Mouse (Mus musculus): ENCODE results near the gene Mcm8. TPM values are rescaled to one million over a fixed set of nuclear protein-coding genes. Genes with fewer than 3 reads are reported as not detected.

Mcm8 gene
- polyA plus RNA-seq, 1 experiment from 2014 or later = 9.2 TPM

- Histone ChIP-seq H3K4me1 (replicated peaks; ENCODE audit: control insufficient read depth, insufficient read depth, low read length) (peaks cover 8% of the 10 kb centered on the region), H3K4me2 (ENCODE audit: low read length) (no peak overlapping the region), H3K9me3 (ENCODE audit: control insufficient read depth, low read length) (no peaks in the 10 kb centered on the region), H3K36me3 (ENCODE audit: control insufficient read depth, insufficient read depth) (no peaks in the 10 kb centered on the region), H3K4me3 (replicated peaks; ENCODE audit: low read length) (no peak overlapping the region), H3K9ac (replicated peaks; ENCODE audit: low read depth, low read length) (no peak overlapping the region), H3K27me3 (replicated peaks; ENCODE audit: control insufficient read depth, insufficient read depth, low read length) (0 out of 2 replicates have a peak, but pooled peaks cover 8% of the 10 kb centered on the region), H3K27ac (ENCODE audit: low read length) (no peak overlapping the region)
- 81% methylated on average over 8 of the region's 8 CpGs for whole genome bisulfite sequencing
- no peak for ATAC-seq
These were observed 68.5 kb downstream of the Mcm8 start for GRCm38 (mm10) chr2:132884303-132884967.

DNA sequence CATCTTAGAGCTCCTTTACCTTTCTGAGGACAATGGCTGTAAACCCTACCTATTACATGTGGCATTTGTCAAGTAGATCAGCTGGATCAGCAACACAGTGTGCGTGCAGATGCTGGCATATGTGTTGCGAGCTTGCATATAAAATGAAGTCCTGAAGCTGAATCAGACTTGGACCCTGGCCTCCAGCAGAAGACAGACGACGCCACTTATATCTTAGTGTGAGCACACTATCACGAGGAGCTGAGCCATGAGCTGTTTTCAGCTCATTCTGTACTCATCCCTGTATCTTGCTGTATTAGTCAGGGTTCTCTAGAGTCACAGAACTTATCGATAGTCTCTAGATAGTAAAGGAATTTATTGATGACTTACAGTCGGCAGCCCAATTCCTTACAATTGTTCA is 69.4 kb downstream of the Mcm8 start:
- Histone ChIP-seq H3K4me3 (replicated peaks; ENCODE audit: low read length) (no peak overlapping the region), H3K27ac (ENCODE audit: low read length) (no peak overlapping the region), H3K36me3 (ENCODE audit: control insufficient read depth, insufficient read depth) (no peaks in the 10 kb centered on the region), H3K9me3 (ENCODE audit: control insufficient read depth, low read length) (no peaks in the 10 kb centered on the region), H3K27me3 (replicated peaks; ENCODE audit: control insufficient read depth, insufficient read depth, low read length) (0 out of 2 replicates have a peak, but pooled peaks cover 6% of the 10 kb centered on the region), H3K9ac (replicated peaks; ENCODE audit: low read depth, low read length) (no peak overlapping the region), H3K4me1 (replicated peaks; ENCODE audit: control insufficient read depth, insufficient read depth, low read length) (no peaks in the 10 kb centered on the region), H3K4me2 (ENCODE audit: low read length) (no peak overlapping the region)
- WGBS = 88% methylated on average over 7 of the region's 7 CpGs
- no peak for ATAC-seq

Other genes with a start within 250 kb of the Mcm8 start
- gene Gpcpd1, start 228.4 kb upstream of the Mcm8 start, polyA plus RNA-seq (2015; fragmentation: Nextera tagmentation; extraction: Ambion mirVana) = 78.3 and 84.1 TPM in 2 replicates
- gene Shld1, start 129.2 kb upstream of the Mcm8 start, polyA plus RNA-seq (2015; fragmentation: Nextera tagmentation; extraction: Ambion mirVana) = 21.6 and 22.0 TPM in 2 replicates
- gene Chgb, start 34.9 kb upstream of the Mcm8 start, polyA plus RNA-seq (2015; fragmentation: Nextera tagmentation; extraction: Ambion mirVana) = 40.6 and 48.8 TPM in 2 replicates
- 28.4 TPM in 2 replicates for gene Trmt6, start 86 bp upstream of the Mcm8 start, polyA plus RNA-seq (2015; fragmentation: Nextera tagmentation; extraction: Ambion mirVana)
- 7.2 and 9.2 TPM in 2 replicates for gene Crls1, start 30.5 kb downstream of the Mcm8 start, polyA plus RNA-seq (2015; fragmentation: Nextera tagmentation; extraction: Ambion mirVana)
- gene Lrrn4, start 64.8 kb downstream of the Mcm8 start, polyA plus RNA-seq (2015; fragmentation: Nextera tagmentation; extraction: Ambion mirVana) = 0.22 and 0.25 TPM in 2 replicates
- gene Fermt1, start 129.8 kb downstream of the Mcm8 start, polyA plus RNA-seq (2015; fragmentation: Nextera tagmentation; extraction: Ambion mirVana) = not detected in 2 replicates